Mouse (Mus musculus) MEL (cell line): ENCODE results near the gene Dbn1. TPM values are rescaled to one million over a fixed set of nuclear protein-coding genes. Genes with fewer than 3 reads are reported as not detected.

Experiments
- DNase-seq: peaks from one replicate; pipeline ENCODE4 v3.0.0; 2011; ENCODE audit warnings: low read depth, low spot score
- H3K27ac ChIP-seq: 2 replicates; pipeline ENCODE4 v1.5.1; 2012; ENCODE audit warnings: low read depth, mild to moderate bottlenecking, control low read depth, low read length, moderate library complexity; ENCODE audit not compliant: control insufficient read depth
- H3K27me3 ChIP-seq, 2 experiments: fragments of 150-350 bp in 1 of 2; sonication (generic) in 1 of 2; 2 replicates each; pipeline ENCODE4 v1.6.1; 2012; ENCODE audit warnings: low read length in 2 of 2, mild to moderate bottlenecking in 2 of 2, improper control_type of control experiment in 1 of 2, moderate library complexity in 1 of 2; ENCODE audit not compliant: insufficient read depth in 2 of 2, control insufficient read depth in 1 of 2
- H3K36me3 ChIP-seq, 2 experiments: 2 replicates each; pipeline ENCODE4 v1.6.1; 2012 to 2014; ENCODE audit warnings: low read length in 2 of 2, improper control_type of control experiment in 1 of 2, inconsistent platforms in 1 of 2, mild to moderate bottlenecking in 1 of 2; ENCODE audit not compliant: insufficient read depth in 2 of 2, control insufficient read depth in 1 of 2
- H3K4me1 ChIP-seq, 2 experiments: fragments of 150-350 bp in 1 of 2; sonication (generic) in 1 of 2; 2 replicates each; pipeline ENCODE4 v1.6.1; 2012; ENCODE audit warnings: low read length in 2 of 2, improper control_type of control experiment in 1 of 2, mild to moderate bottlenecking in 1 of 2; ENCODE audit not compliant: insufficient read depth in 2 of 2, control insufficient read depth in 1 of 2
- H3K4me3 ChIP-seq, 2 experiments: fragments of 150-350 bp in 1 of 2; sonication (generic) in 1 of 2; 2 replicates each; pipeline ENCODE4 v1.5.1; 2012; ENCODE audit warnings: low read depth in 2 of 2, low read length in 2 of 2, mild to moderate bottlenecking in 2 of 2, moderate library complexity in 2 of 2, control low read depth in 1 of 2, improper control_type of control experiment in 1 of 2; ENCODE audit not compliant: control insufficient read depth in 1 of 2, insufficient read depth in 1 of 2
- H3K79me2 ChIP-seq: 2 replicates; pipeline ENCODE4 v1.6.1; 2012; ENCODE audit warnings: mild to moderate bottlenecking, low read length, moderate library complexity; ENCODE audit not compliant: control insufficient read depth, poor library complexity, insufficient read depth
- H3K9ac ChIP-seq: 2 replicates; pipeline ENCODE4 v1.6.1; 2012; ENCODE audit warnings: low read depth, mild to moderate bottlenecking, control low read depth, low read length, moderate library complexity; ENCODE audit not compliant: control insufficient read depth, poor library complexity, severe bottlenecking
- H3K9me3 ChIP-seq: fragments of 150-350 bp; sonication (generic); replicated peaks from 2 replicates; pipeline ENCODE4 v1.6.1; 2012; ENCODE audit warnings: mild to moderate bottlenecking, low read length, improper control_type of control experiment, moderate library complexity; ENCODE audit not compliant: insufficient read depth
- CHD1 ChIP-seq: IDR thresholded peaks from 2 replicates; pipeline ENCODE4 v1.6.1; 2012; ENCODE audit warnings: low read depth, mild to moderate bottlenecking, inconsistent platforms, low read length, improper control_type of control experiment
- E2F4 ChIP-seq: IDR thresholded peaks from 2 replicates; pipeline ENCODE4 v1.6.1; 2011; ENCODE audit warnings: low read depth, low read length, improper control_type of control experiment, borderline replicate concordance
- GABPA ChIP-seq: IDR thresholded peaks from 2 replicates; pipeline ENCODE4 v1.6.1; 2012; ENCODE audit warnings: low read depth, mild to moderate bottlenecking, inconsistent platforms, low read length, improper control_type of control experiment, moderate library complexity
- GATA1 ChIP-seq: IDR thresholded peaks from 2 replicates; pipeline ENCODE4 v1.6.1; 2011; ENCODE audit warnings: low read depth, low read length, improper control_type of control experiment
- HCFC1 ChIP-seq: IDR thresholded peaks from 2 replicates; pipeline ENCODE4 v1.6.1; 2012; ENCODE audit warnings: low read depth, mild to moderate bottlenecking, inconsistent platforms, low read length, improper control_type of control experiment, moderate library complexity
- JUND ChIP-seq: IDR thresholded peaks from 2 replicates; pipeline ENCODE4 v1.6.1; 2011; ENCODE audit warnings: low read depth, mild to moderate bottlenecking, improper control_type of control experiment, low read length
- KAT2A ChIP-seq: conservative IDR thresholded peaks from 2 replicates; pipeline ENCODE4 v1.6.1; 2012; ENCODE audit warnings: low read depth, low read length, improper control_type of control experiment, inconsistent platforms
- MXI1 ChIP-seq: IDR thresholded peaks from 2 replicates; pipeline ENCODE4 v1.6.1; 2011; ENCODE audit warnings: mild to moderate bottlenecking, low read depth, low read length, improper control_type of control experiment
- MYC ChIP-seq: IDR thresholded peaks from 2 replicates; pipeline ENCODE4 v1.6.1; 2011; ENCODE audit warnings: low read depth, mild to moderate bottlenecking, low read length, improper control_type of control experiment, moderate library complexity
- NELFE ChIP-seq: IDR thresholded peaks from 2 replicates; pipeline ENCODE4 v1.6.1; 2011; ENCODE audit warnings: low read depth, low read length, improper control_type of control experiment
- NRF1 ChIP-seq: IDR thresholded peaks from 2 replicates; pipeline ENCODE4 v1.6.1; 2014; ENCODE audit warnings: low read depth, mild to moderate bottlenecking, inconsistent platforms, low read length, improper control_type of control experiment, moderate library complexity; ENCODE audit not compliant: poor library complexity, insufficient read depth, severe bottlenecking
- POLR2A ChIP-seq, 2 experiments: IDR thresholded peaks; 2 replicates each; pipeline ENCODE4 v1.6.1; 2011 to 2012; ENCODE audit warnings: low read length in 2 of 2, mild to moderate bottlenecking in 2 of 2, control low read depth in 1 of 2, improper control_type of control experiment in 1 of 2, low read depth in 1 of 2, moderate library complexity in 1 of 2; ENCODE audit not compliant: control insufficient read depth in 1 of 2, insufficient read depth in 1 of 2, poor library complexity in 1 of 2
- SIN3A ChIP-seq: IDR thresholded peaks from 2 replicates; pipeline ENCODE4 v1.6.1; 2012; ENCODE audit warnings: low read length, improper control_type of control experiment, inconsistent platforms
- TAL1 ChIP-seq: IDR thresholded peaks from 2 replicates; pipeline ENCODE4 v1.6.1; 2012; ENCODE audit warnings: mild to moderate bottlenecking, inconsistent platforms, low read length, moderate library complexity, mixed read lengths
- TBP ChIP-seq: IDR thresholded peaks from 2 replicates; pipeline ENCODE4 v1.8.0; 2011; ENCODE audit warnings: low read depth, low read length, improper control_type of control experiment
- USF1 ChIP-seq: IDR thresholded peaks from 2 replicates; pipeline ENCODE4 v1.6.1; 2014; ENCODE audit warnings: low read depth, mild to moderate bottlenecking, inconsistent platforms, low read length, improper control_type of control experiment, moderate library complexity
- USF2 ChIP-seq, 2 experiments: IDR thresholded peaks; 2 replicates each; pipeline ENCODE4 v1.6.1; 2011 to 2012; ENCODE audit warnings: improper control_type of control experiment in 2 of 2, low read length in 2 of 2, borderline replicate concordance in 1 of 2, inconsistent platforms in 1 of 2, low read depth in 1 of 2, mild to moderate bottlenecking in 1 of 2; ENCODE audit not compliant: insufficient read depth in 1 of 2
- ZC3H11A ChIP-seq: IDR thresholded peaks from 2 replicates; pipeline ENCODE4 v1.6.1; 2012; ENCODE audit warnings: low read depth, mild to moderate bottlenecking, inconsistent platforms, low read length, improper control_type of control experiment
- ZKSCAN1 ChIP-seq: IDR thresholded peaks from 2 replicates; pipeline ENCODE4 v1.6.1; 2012; ENCODE audit warnings: low read depth, mild to moderate bottlenecking, inconsistent platforms, low read length, improper control_type of control experiment, moderate library complexity
- ZMIZ1 ChIP-seq: IDR thresholded peaks from 2 replicates; pipeline ENCODE4 v1.6.1; 2012; ENCODE audit warnings: low read depth, mild to moderate bottlenecking, inconsistent platforms, low read length, improper control_type of control experiment, moderate library complexity
- polyA plus RNA-seq, 2 experiments: library from polyadenylated mRNA; stranded (reverse) in 1 of 2; unstranded in 1 of 2; fragments of >175 nt in 1 of 2; fragments of >200 nt in 1 of 2; gene quantifications; 2 replicates each; pipeline versions ENCODE4 v1.2.1 to v1.2.4; 2012; ENCODE audit warnings: low replicate concordance in 2 of 2, low read depth in 1 of 2; ENCODE audit not compliant: insufficient read length in 2 of 2, insufficient read depth in 1 of 2, missing spikeins in 1 of 2
- total RNA-seq: library from RNA; depleted of rRNA; stranded (reverse); fragments of 300-350 nt; gene quantifications from 2 replicates; pipeline ENCODE4 v1.2.3, GENCODE M21; 2012

Gene Dbn1
- total and polyA plus RNA-seq, 3 experiments = 0.04 to 0.53 TPM; not detected in 1

DNA sequence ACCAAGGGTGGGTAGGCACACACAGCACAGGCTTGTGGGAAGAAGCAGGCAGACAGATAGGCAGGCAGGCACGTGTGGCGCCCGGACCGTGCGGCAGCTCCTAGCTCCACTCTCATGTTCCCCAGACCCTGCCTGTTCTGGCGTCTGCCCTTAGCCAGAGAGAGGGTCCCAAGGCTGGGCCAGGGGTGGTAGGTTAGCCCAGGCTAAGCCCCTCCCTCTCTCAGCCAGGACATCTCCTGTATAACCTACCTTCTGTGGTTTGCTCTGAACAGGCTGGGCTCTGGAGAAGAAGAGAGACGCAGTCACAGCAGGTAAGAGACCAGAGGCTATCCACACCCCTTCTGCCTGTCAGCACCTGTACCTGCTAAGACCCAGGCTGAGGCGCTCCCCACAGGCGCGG lies 20.6 kb upstream of the Dbn1 start:
- no peak for TF ChIP-seq TBP
- no peak for TF ChIP-seq ZKSCAN1
- TF ChIP-seq JUND = no peak
- TF ChIP-seq CHD1 = no peak
- TF ChIP-seq USF1 = no peak
- no peak for TF ChIP-seq GABPA
- TF ChIP-seq ZC3H11A = no peak

GRCm38 (mm10) chr13:55507877-55508276 lies 20.0 kb upstream of the Dbn1 start:
- Histone ChIP-seq H3K27me3 (no peaks in the 10 kb centered on the region), H3K79me2 (peaks cover 5% of the 10 kb centered on the region), H3K36me3 (peaks cover 0 to 27% of the 10 kb centered on the region in 2 experiments; a peak in 2 of 4 replicates), H3K9me3 (no peaks in the 10 kb centered on the region), H3K27ac (no peak overlapping the region), H3K4me3 (no peak overlapping the region), H3K4me1 (peaks cover 27 to 32% of the 10 kb centered on the region in 2 experiments), H3K9ac (no peak overlapping the region)
- peak; percentile 33 for DNase-seq
- TF ChIP-seq ZMIZ1 = no peak
- TF ChIP-seq CHD1 = no peak
- TF ChIP-seq JUND = no peak
- no peak for TF ChIP-seq SIN3A
- no peak for TF ChIP-seq POLR2A (IDR thresholded peaks at IDR 0.05; ENCODE audit: control insufficient read depth in 1 of 2, insufficient read depth in 1 of 2, low read depth in 1 of 2, low read length in 2 of 2, poor library complexity in 1 of 2)
- TF ChIP-seq GATA1 = peak; percentile 6; the same call in 1 of the 2 replicates
- TF ChIP-seq NRF1 = no peak
- TF ChIP-seq TAL1 = peak; percentile 48
- no peak for TF ChIP-seq HCFC1
- TF ChIP-seq KAT2A = no peak
- no peak for TF ChIP-seq USF2 (IDR thresholded peaks at IDR 0.05; ENCODE audit: borderline replicate concordance in 1 of 2, insufficient read depth in 1 of 2, low read depth in 1 of 2, low read length in 2 of 2)
- TF ChIP-seq NELFE = no peak
- no peak for TF ChIP-seq ZKSCAN1
- no peak for TF ChIP-seq E2F4
- no peak for TF ChIP-seq MXI1
- no peak for TF ChIP-seq MYC
- no peak for TF ChIP-seq GABPA

More for the DNA sequence above, 20.6 kb upstream of the Dbn1 start:
- peaks cover 27 to 32% of the 10 kb centered on the region in 2 experiments for H3K4me1 ChIP-seq
- peaks cover 6% of the 10 kb centered on the region for H3K79me2 ChIP-seq
- H3K9me3 ChIP-seq = no peaks in the 10 kb centered on the region
- H3K36me3 ChIP-seq = peaks cover 0 to 27% of the 10 kb centered on the region in 2 experiments; a peak in 2 of 4 replicates
- no peak for DNase-seq
- no peak overlapping the region for H3K4me3 ChIP-seq
- no peaks in the 10 kb centered on the region for H3K27me3 ChIP-seq
- no peak overlapping the region for H3K9ac ChIP-seq
- no peak overlapping the region for H3K27ac ChIP-seq
